Mouse (Mus musculus) E14TG2a.4 (cell line): Measurements from ENCODE around the gene Pan3.

Source experiments
- CTCF ChIP-seq: conservative IDR thresholded peaks from 2 replicates; pipeline ENCODE4 v1.5.1; 2014; ENCODE audit warnings: low read length
- NANOG ChIP-seq: IDR thresholded peaks from 2 replicates; pipeline ENCODE4 v1.6.1; 2014; ENCODE audit warnings: borderline replicate concordance, low read length, mixed read lengths

- no peak for TF ChIP-seq NANOG
- no peak for TF ChIP-seq CTCF
Measured at GRCm38 (mm10) chr5:147441979-147442378, 12.0 kb downstream of the Pan3 start.
